Mouse (Mus musculus): ENCODE measurements around the gene Camp.

GRCm38 (mm10) chr9:109816341-109816740 is 33.1 kb downstream of the Camp start:
- no peak for TF ChIP-seq CTCF (conservative IDR thresholded peaks at IDR 0.05; ENCODE audit: low read length)
- no peak for TF ChIP-seq NANOG (IDR thresholded peaks at IDR 0.05; ENCODE audit: borderline replicate concordance, low read length)
